Mouse (Mus musculus) testis, adult 2 months (tissue): ENCODE measurements around the gene Sox5.

Experiments
- CTCF ChIP-seq: fragments of 200-500 bp; IDR thresholded peaks from 2 replicates; pipeline ENCODE4 v1.5.1; 2012; ENCODE audit warnings: low read depth, mild to moderate bottlenecking, inconsistent platforms, low read length, moderate library complexity; ENCODE audit not compliant: control insufficient read depth, insufficient read depth, insufficient replicate concordance
- POLR2A ChIP-seq: fragments of 200-500 bp; IDR thresholded peaks from 2 replicates; pipeline ENCODE4 v1.6.1; 2012; ENCODE audit warnings: low read depth, mild to moderate bottlenecking, inconsistent platforms, low read length, moderate library complexity; ENCODE audit not compliant: control insufficient read depth

- TF ChIP-seq CTCF (no peak), POLR2A (no peak)
These were observed 730.5 kb downstream of the Sox5 start for GRCm38 (mm10) chr6:144051316-144051715.
